Mouse (Mus musculus) stomach, embryonic 14.5 days (tissue): Measurements from ENCODE around the gene Higd1c. TPM values are rescaled to one million over a fixed set of nuclear protein-coding genes. Genes with fewer than 3 reads are reported as not detected.

Experiments
- ATAC-seq: fragments of 200-750 bp; cut with Nextera tagmentation; 2 replicates; pipeline ENCODE4 v1.8.0; 2017; ENCODE audit warnings: low read depth, moderate TSS enrichment; ENCODE audit not compliant: insufficient number of reproducible peaks, insufficient read depth, low FRiP score
- H3K27ac ChIP-seq: fragments of 300-500 bp; sonication (generic); 2 replicates; pipeline ENCODE4 v1.5.1; 2014; ENCODE audit warnings: mild to moderate bottlenecking, low read length, moderate library complexity, mixed read lengths
- H3K27me3 ChIP-seq: fragments of 300-500 bp; sonication (generic); 2 replicates; pipeline ENCODE4 v1.6.1; 2014; ENCODE audit warnings: low read length, control low read depth, mixed read lengths; ENCODE audit not compliant: control insufficient read depth, insufficient read depth
- H3K36me3 ChIP-seq: fragments of 300-500 bp; sonication (generic); 2 replicates; pipeline ENCODE4 v1.6.1; 2014; ENCODE audit warnings: mild to moderate bottlenecking, control low read depth, low read length, moderate library complexity, mixed read lengths; ENCODE audit not compliant: control insufficient read depth, insufficient read depth
- H3K4me1 ChIP-seq: fragments of 300-500 bp; sonication (generic); 2 replicates; pipeline ENCODE4 v1.6.1; 2014; ENCODE audit warnings: low read length, control low read depth, mixed read lengths; ENCODE audit not compliant: control insufficient read depth, insufficient read depth
- H3K4me2 ChIP-seq: fragments of 300-500 bp; sonication (generic); replicated peaks from 2 replicates; pipeline ENCODE4 v1.6.1; 2014; ENCODE audit warnings: low read depth, low read length, control low read depth
- H3K4me3 ChIP-seq: fragments of 300-500 bp; sonication (generic); 2 replicates; pipeline ENCODE4 v1.5.1; 2014; ENCODE audit warnings: low read depth, low read length, control low read depth
- H3K9ac ChIP-seq: fragments of 300-500 bp; sonication (generic); replicated peaks from 2 replicates; pipeline ENCODE4 v1.6.1; 2014; ENCODE audit warnings: low read depth, mild to moderate bottlenecking, control low read depth, low read length, moderate library complexity, mixed read lengths
- H3K9me3 ChIP-seq: fragments of 300-500 bp; sonication (generic); 2 replicates; pipeline ENCODE4 v1.6.1; 2016; ENCODE audit warnings: low read depth, low read length, control low read depth; ENCODE audit not compliant: control insufficient read depth
- WGBS: fragments of 180-500 bp; shearing (Covaris S2); extraction: QIAGEN DNeasy Blood & Tissue Kit; methylation state at CpG from one replicate; pipeline ENCODE4 v1.1.7; 2014; 5-methylcytosine and 5-hydroxymethylcytosine counted together
- polyA plus RNA-seq: library from polyadenylated mRNA; unstranded; fragments of >200 nt; fragmentation: Nextera tagmentation; extraction: Ambion mirVana; gene quantifications from 2 replicates; pipeline ENCODE4 v1.2.1, GENCODE M21; 2014

The Higd1c gene
- polyA plus RNA-seq, 1 experiment from 2014 or later: not detected

GRCm38 (mm10) chr15:100423916-100424315, 59.6 kb downstream of the Higd1c start:
- peak overlapping the region; percentile 63 for H3K4me3 ChIP-seq
- no peak for ATAC-seq
- peaks cover 15% of the 10 kb centered on the region; the same call in 1 of the 2 replicates for H3K4me1 ChIP-seq
- H3K27me3 ChIP-seq: peaks cover 7% of the 10 kb centered on the region; the same call in 1 of the 2 replicates
- H3K27ac ChIP-seq: no peak overlapping the region
- H3K36me3 ChIP-seq: no peaks in the 10 kb centered on the region
- no peaks in the 10 kb centered on the region for H3K9me3 ChIP-seq
- 3% methylated on average over 14 of the region's 14 CpGs for WGBS
- H3K9ac ChIP-seq: 0 out of 2 replicates have a peak overlapping the region, but pooled peaks have one; percentile 30
- peak overlapping the region; percentile 96 for H3K4me2 ChIP-seq

- no peaks in the 10 kb centered on the region for H3K9me3 ChIP-seq
- ATAC-seq: no peak
- H3K36me3 ChIP-seq: no peaks in the 10 kb centered on the region
- no peak within 1 kb of the TSS for H3K9ac ChIP-seq
- peak within 1 kb of the TSS; percentile 63 for H3K4me3 ChIP-seq
- 23% methylated on average over 17 of the region's 17 CpGs for WGBS
- H3K27me3 ChIP-seq: peaks cover 7% of the 10 kb centered on the region; the same call in 1 of the 2 replicates
- H3K4me2 ChIP-seq: peak within 1 kb of the TSS; percentile 96
- H3K27ac ChIP-seq: no peak within 1 kb of the TSS
- peaks cover 15% of the 10 kb centered on the region; the same call in 1 of the 2 replicates for H3K4me1 ChIP-seq
Measured at GRCm38 (mm10) chr15:100424396-100425122, 60.2 kb downstream of the Higd1c start, which contains the start of gene Slc11a2. Gene Slc11a2 (minus strand): TSS chr15:100425072.

- H3K4me1 ChIP-seq: peaks cover 7% of the 10 kb centered on the region; the same call in 1 of the 2 replicates
- WGBS: 73% methylated on average over 13 of the region's 13 CpGs
- ATAC-seq: no peak
- peaks cover 7% of the 10 kb centered on the region; the same call in 1 of the 2 replicates for H3K27me3 ChIP-seq
- no peak overlapping the region for H3K4me2 ChIP-seq
- H3K4me3 ChIP-seq: no peak overlapping the region
- no peak overlapping the region for H3K27ac ChIP-seq
- no peaks in the 10 kb centered on the region for H3K9me3 ChIP-seq
- no peaks in the 10 kb centered on the region for H3K36me3 ChIP-seq
- H3K9ac ChIP-seq: no peak overlapping the region
Measured at GRCm38 (mm10) chr15:100428296-100428905, 64.1 kb downstream of the Higd1c start.

- no peaks in the 10 kb centered on the region for H3K9me3 ChIP-seq
- H3K4me1 ChIP-seq: no peaks in the 10 kb centered on the region
- peaks cover 3% of the 10 kb centered on the region; the same call in 1 of the 2 replicates for H3K27me3 ChIP-seq
- 70% methylated on average over 11 of the region's 11 CpGs for WGBS
- no peak overlapping the region for H3K27ac ChIP-seq
- no peak overlapping the region for H3K9ac ChIP-seq
- ATAC-seq: no peak
- H3K4me2 ChIP-seq: no peak overlapping the region
- H3K36me3 ChIP-seq: no peaks in the 10 kb centered on the region
- H3K4me3 ChIP-seq: no peak overlapping the region
Measured at GRCm38 (mm10) chr15:100429959-100430565, 65.7 kb downstream of the Higd1c start.

- no peak for ATAC-seq
- WGBS: 63% methylated on average over 4 of the region's 4 CpGs
- H3K4me3 ChIP-seq: no peak overlapping the region
- no peaks in the 10 kb centered on the region for H3K36me3 ChIP-seq
- no peaks in the 10 kb centered on the region for H3K4me1 ChIP-seq
- no peak overlapping the region for H3K9ac ChIP-seq
- H3K4me2 ChIP-seq: no peak overlapping the region
- H3K27ac ChIP-seq: no peak overlapping the region
- H3K27me3 ChIP-seq: no peaks in the 10 kb centered on the region
- no peaks in the 10 kb centered on the region for H3K9me3 ChIP-seq
Measured at GRCm38 (mm10) chr15:100433234-100433633, 68.9 kb downstream of the Higd1c start.

Other genes with a start within 250 kb of the Higd1c start
- 52.6 and 53.1 TPM in 2 replicates for gene Atf1, start 136.7 kb upstream of the Higd1c start, polyA plus RNA-seq
- 0.17 and 0.25 TPM in 2 replicates for gene Tmprss12, start 83.7 kb upstream of the Higd1c start, polyA plus RNA-seq
- gene Mettl7a1, start 60.4 kb upstream of the Higd1c start, polyA plus RNA-seq: 7.3 and 9.2 TPM in 2 replicates
- not detected in 2 replicates for gene Mettl7a3, start 29.6 kb upstream of the Higd1c start, polyA plus RNA-seq
- 0.41 TPM in 1 of 2 replicates, not detected in the other for gene Methig1, start 11.4 kb upstream of the Higd1c start, polyA plus RNA-seq
- not detected in 2 replicates for gene Mettl7a2, start 11.3 kb upstream of the Higd1c start, polyA plus RNA-seq
- gene Gm5475, start 57.6 kb downstream of the Higd1c start, polyA plus RNA-seq: not detected in 2 replicates
- gene Slc11a2, start 60.5 kb downstream of the Higd1c start, polyA plus RNA-seq: 13.5 and 18.2 TPM in 2 replicates
- gene Letmd1, start 104.5 kb downstream of the Higd1c start, polyA plus RNA-seq: 29.8 and 30.4 TPM in 2 replicates
- 12.0 and 12.6 TPM in 2 replicates for gene Csrnp2, start 130.9 kb downstream of the Higd1c start, polyA plus RNA-seq
- gene Tfcp2, start 187.5 kb downstream of the Higd1c start, polyA plus RNA-seq: 26.5 and 30.1 TPM in 2 replicates
- gene Pou6f1, start 235.4 kb downstream of the Higd1c start, polyA plus RNA-seq: 9.3 and 9.6 TPM in 2 replicates